Mouse (Mus musculus) midbrain, embryonic 12.5 days (tissue): ENCODE data around the gene Atpaf2. TPM values are rescaled to one million over a fixed set of nuclear protein-coding genes. Genes with fewer than 3 reads are reported as not detected.
A peak's percentile ranks its signal among the peaks of the same experiment; 100 is the strongest.

Experiments used
- ATAC-seq: fragments of 200-750 bp; cut with Nextera tagmentation; 2 replicates; pipeline ENCODE4 v1.8.0; 2017; ENCODE audit warnings: low read depth, moderate TSS enrichment, moderate library complexity; ENCODE audit not compliant: low FRiP score
- H3K27ac ChIP-seq: fragments of 300-500 bp; sonication (generic); replicated peaks from 2 replicates; pipeline ENCODE4 v1.5.1; 2016; ENCODE audit warnings: mild to moderate bottlenecking
- H3K27me3 ChIP-seq: fragments of 300-500 bp; sonication (generic); 2 replicates; pipeline ENCODE4 v1.6.1; 2016; ENCODE audit warnings: mild to moderate bottlenecking
- H3K36me3 ChIP-seq: fragments of 300-500 bp; sonication (generic); 2 replicates; pipeline ENCODE4 v1.6.1; 2016
- H3K4me1 ChIP-seq: fragments of 300-500 bp; sonication (generic); 2 replicates; pipeline ENCODE4 v1.6.1; 2016
- H3K4me2 ChIP-seq: fragments of 300-500 bp; sonication (generic); replicated peaks from 2 replicates; pipeline ENCODE4 v1.6.1; 2016; ENCODE audit warnings: mild to moderate bottlenecking, moderate library complexity
- H3K4me3 ChIP-seq: fragments of 300-500 bp; sonication (generic); 2 replicates; pipeline ENCODE4 v1.5.1; 2016; ENCODE audit warnings: mild to moderate bottlenecking
- H3K9ac ChIP-seq: fragments of 300-500 bp; sonication (generic); replicated peaks from 2 replicates; pipeline ENCODE4 v1.6.1; 2016; ENCODE audit warnings: mild to moderate bottlenecking, moderate library complexity
- H3K9me3 ChIP-seq: fragments of 300-500 bp; sonication (generic); 2 replicates; pipeline ENCODE4 v1.6.1; 2016; ENCODE audit warnings: mild to moderate bottlenecking
- WGBS: fragments of 180-500 bp; shearing (Covaris S2); methylation state at CpG from one replicate; pipeline ENCODE4 v1.1.7; 2016; 5-methylcytosine and 5-hydroxymethylcytosine counted together
- polyA plus RNA-seq: library from polyadenylated mRNA; unstranded; fragments of >200 nt; fragmentation: Nextera tagmentation; extraction: Ambion mirVana; gene quantifications from 2 replicates; pipeline ENCODE4 v1.2.1, GENCODE M21; 2016

The Atpaf2 gene
- polyA plus RNA-seq, 1 experiment from 2014 or later = 36.8 TPM

DNA sequence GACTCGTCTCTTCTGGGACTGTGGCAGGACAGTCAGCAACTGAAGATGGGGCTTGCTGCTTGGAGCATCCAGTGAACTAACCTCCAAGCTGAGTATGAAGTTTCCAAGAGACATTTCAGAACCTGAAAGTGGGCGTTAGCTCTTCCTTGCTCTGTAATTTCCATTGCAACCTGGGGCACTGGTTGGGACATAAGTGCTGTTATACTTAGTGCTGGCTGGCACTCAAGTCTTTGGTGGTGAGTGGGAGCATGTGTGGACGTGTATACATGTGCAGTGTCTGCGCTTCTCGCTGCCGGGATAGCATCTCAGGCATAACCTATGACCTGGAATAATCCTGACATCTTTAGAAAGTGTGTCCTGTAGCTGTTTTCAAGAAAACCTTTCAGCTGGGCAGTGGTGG, 26.9 kb downstream of the Atpaf2 start:
- Histone ChIP-seq H3K27me3 (no peaks in the 10 kb centered on the region), H3K9me3 (no peaks in the 10 kb centered on the region), H3K4me2 (no peak overlapping the region), H3K9ac (no peak overlapping the region), H3K27ac (no peak overlapping the region), H3K36me3 (no peaks in the 10 kb centered on the region), H3K4me1 (no peaks in the 10 kb centered on the region), H3K4me3 (no peak overlapping the region)
- WGBS = 86% methylated on average over 6 of the region's 6 CpGs
- no peak for ATAC-seq

DNA sequence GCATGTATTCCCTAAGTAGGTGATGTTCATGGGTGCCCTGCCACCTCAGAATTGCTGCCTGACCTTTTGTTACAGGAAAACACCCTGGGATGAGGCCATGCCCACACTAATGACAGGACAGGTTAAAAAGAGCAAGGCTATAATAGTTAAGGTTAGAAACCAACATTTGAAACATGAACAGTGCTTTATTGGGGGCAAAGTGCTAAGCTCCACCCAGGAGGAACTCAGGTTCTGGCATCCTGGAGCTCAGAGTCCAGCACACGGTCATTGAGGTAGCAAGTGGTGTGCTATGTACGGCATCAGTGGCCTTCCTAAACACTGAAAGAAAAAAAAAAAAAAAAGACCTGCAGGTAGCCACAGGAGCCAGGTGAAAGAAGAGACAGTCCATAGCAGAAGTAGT, 30.3 kb downstream of the Atpaf2 start:
- no peaks in the 10 kb centered on the region for H3K36me3 ChIP-seq
- no peak overlapping the region for H3K27ac ChIP-seq
- no peak overlapping the region for H3K9ac ChIP-seq
- 91% methylated on average over 2 of the region's 2 CpGs for WGBS
- no peak overlapping the region for H3K4me2 ChIP-seq
- ATAC-seq = no peak
- H3K9me3 ChIP-seq = no peaks in the 10 kb centered on the region
- no peaks in the 10 kb centered on the region for H3K27me3 ChIP-seq
- peaks cover 15% of the 10 kb centered on the region for H3K4me1 ChIP-seq
- H3K4me3 ChIP-seq = no peak overlapping the region

DNA sequence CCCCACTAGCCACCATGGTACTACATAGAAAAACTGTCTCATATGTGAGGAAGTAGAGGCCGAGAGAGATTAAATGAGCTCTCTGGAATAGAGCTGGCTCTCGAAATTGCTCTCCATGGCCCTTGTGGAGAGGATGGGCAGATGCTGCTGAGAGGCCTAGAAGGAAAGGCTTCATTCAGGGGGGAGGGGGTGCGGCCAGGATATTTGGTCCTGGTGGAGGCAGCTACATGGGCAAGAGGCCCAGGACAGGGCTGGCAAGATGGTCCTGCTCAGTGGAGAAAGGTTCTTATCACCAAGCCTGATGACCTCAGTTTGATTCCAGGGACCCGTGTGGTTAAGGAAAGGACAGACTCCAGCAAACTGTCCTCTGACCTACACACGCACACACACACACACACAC, 32.3 kb downstream of the Atpaf2 start:
- peak overlapping the region; percentile 84 for H3K27ac ChIP-seq
- no peaks in the 10 kb centered on the region for H3K27me3 ChIP-seq
- no peak for ATAC-seq
- H3K4me1 ChIP-seq = peaks cover 15% of the 10 kb centered on the region
- no peak overlapping the region for H3K9ac ChIP-seq
- no peaks in the 10 kb centered on the region for H3K36me3 ChIP-seq
- 86% methylated on average over 5 of the region's 5 CpGs for WGBS
- H3K4me3 ChIP-seq = no peak overlapping the region
- H3K4me2 ChIP-seq = no peak overlapping the region
- no peaks in the 10 kb centered on the region for H3K9me3 ChIP-seq

DNA sequence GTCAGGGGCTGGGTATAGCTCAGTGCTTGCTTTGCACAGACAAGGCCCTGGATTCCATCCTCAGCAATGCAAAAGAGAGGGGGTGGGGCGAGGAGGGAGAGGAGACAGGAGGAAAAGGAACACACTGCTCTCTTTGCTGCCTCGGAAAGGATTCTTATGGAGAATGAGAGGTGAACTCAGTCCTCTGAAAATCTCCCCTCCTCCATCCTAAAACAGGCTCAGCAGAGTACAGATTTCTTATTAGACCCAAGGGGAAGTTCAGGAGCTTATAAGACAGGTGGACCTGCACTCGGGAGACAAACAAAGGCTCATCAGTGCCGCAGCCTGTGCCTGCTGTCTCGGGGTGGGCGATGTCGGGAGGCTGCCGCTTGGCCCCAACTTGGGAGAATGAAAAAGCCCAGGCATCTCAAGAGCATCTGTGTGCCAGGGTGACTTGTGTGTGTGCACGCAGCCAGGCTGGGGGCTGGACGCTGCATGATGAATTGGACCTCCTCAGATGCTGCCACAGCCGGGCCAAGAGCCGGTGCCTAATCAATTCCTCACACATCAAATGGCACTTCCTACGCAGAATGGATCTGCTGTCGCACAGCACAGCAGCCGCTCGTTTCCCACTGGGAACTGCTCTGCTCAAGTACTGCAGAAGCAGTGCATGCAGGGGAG, 33.4 kb downstream of the Atpaf2 start:
- WGBS = 7% methylated on average over 16 of the region's 16 CpGs
- peak overlapping the region; percentile 53 for H3K4me2 ChIP-seq

DNA sequence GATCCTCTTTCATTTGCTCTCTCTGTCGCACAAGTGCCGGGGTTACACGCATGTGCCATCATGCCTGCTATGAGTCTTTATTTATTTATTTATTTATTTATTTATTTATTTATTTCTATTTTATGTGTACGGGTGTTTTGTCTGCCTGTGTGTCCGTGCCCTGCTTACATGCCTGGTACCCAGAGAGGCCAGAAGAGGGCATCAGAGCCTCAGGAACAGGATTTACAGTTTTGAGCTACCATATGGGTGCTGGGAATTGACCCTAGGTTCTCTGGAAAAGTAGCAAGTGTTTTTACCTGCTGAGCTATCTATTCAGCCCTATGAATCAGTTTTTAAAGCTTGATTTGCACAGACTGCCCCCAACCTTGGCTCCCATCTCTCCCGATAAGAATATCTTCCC, 34.7 kb downstream of the Atpaf2 start:
- Histone ChIP-seq H3K9ac (no peak overlapping the region), H3K9me3 (no peaks in the 10 kb centered on the region), H3K4me2 (no peak overlapping the region), H3K27me3 (no peaks in the 10 kb centered on the region), H3K36me3 (no peaks in the 10 kb centered on the region), H3K27ac (no peak overlapping the region), H3K4me3 (no peak overlapping the region), H3K4me1 (peaks cover 15% of the 10 kb centered on the region)
- WGBS = 87% methylated on average over 6 of the region's 6 CpGs
- no peak for ATAC-seq

More for the DNA sequence above, 33.4 kb downstream of the Atpaf2 start:
- peak; percentile 38; the same call in 1 of the 2 replicates for ATAC-seq
- Histone ChIP-seq H3K27ac (peak overlapping the region; percentile 84), H3K4me3 (peak overlapping the region; percentile 21), H3K36me3 (no peaks in the 10 kb centered on the region), H3K27me3 (no peaks in the 10 kb centered on the region), H3K4me1 (peaks cover 15% of the 10 kb centered on the region), H3K9me3 (no peaks in the 10 kb centered on the region), H3K9ac (peak overlapping the region; percentile 49)

DNA sequence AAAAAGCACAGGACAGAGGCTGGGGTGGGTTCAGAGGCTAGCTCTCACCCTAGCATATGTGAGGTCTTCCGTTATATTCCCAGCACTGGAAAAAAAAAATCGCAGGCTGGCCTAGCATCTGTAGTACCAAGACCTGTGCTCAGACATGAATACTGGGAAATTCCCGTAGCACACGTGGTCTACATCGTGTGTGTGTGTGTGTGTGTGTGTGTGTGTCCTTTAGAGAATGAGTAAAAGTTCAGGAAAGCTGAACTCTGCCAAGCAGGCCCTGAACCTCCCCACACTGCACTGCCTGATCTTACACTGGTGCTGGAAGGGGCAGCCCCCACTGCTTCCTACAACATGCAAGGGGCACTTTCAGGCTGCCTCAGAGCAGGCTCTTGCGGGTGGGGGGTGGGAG, 43.8 kb downstream of the Atpaf2 start:
- H3K4me2 ChIP-seq = no peak overlapping the region
- 90% methylated on average over 6 of the region's 6 CpGs for WGBS

DNA sequence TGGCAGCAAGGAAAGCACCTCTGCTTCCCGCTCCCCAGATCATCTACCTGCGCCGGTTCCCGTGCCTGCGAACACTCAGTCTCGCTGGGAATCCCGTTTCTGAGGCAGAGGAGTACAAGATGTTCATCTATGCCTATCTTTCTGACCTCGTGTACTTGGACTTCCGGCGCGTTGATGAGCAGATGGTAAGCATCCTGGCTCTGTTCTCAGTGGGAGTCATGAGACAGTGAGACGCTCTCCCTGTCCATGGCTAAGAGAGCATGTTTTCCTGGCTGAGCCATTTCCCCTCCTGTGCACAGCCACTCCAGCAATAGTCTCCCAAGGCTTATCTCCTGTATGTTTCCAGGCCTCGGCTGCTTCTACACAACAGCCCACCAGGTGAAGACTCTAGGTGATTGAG, 47.8 kb downstream of the Atpaf2 start:
- Histone ChIP-seq H3K9ac (no peak overlapping the region), H3K4me3 (no peak overlapping the region), H3K4me1 (peaks cover 6% of the 10 kb centered on the region), H3K9me3 (no peaks in the 10 kb centered on the region), H3K4me2 (no peak overlapping the region), H3K36me3 (no peaks in the 10 kb centered on the region), H3K27ac (no peak overlapping the region), H3K27me3 (no peaks in the 10 kb centered on the region)
- 90% methylated on average over 13 of the region's 13 CpGs for WGBS
- ATAC-seq = no peak

More for the DNA sequence above, 43.8 kb downstream of the Atpaf2 start:
- no peaks in the 10 kb centered on the region for H3K9me3 ChIP-seq
- H3K27me3 ChIP-seq = no peaks in the 10 kb centered on the region
- H3K36me3 ChIP-seq = no peaks in the 10 kb centered on the region
- no peak overlapping the region for H3K27ac ChIP-seq
- no peak overlapping the region for H3K9ac ChIP-seq
- no peak overlapping the region for H3K4me3 ChIP-seq
- no peak for ATAC-seq
- H3K4me1 ChIP-seq = no peaks in the 10 kb centered on the region

DNA sequence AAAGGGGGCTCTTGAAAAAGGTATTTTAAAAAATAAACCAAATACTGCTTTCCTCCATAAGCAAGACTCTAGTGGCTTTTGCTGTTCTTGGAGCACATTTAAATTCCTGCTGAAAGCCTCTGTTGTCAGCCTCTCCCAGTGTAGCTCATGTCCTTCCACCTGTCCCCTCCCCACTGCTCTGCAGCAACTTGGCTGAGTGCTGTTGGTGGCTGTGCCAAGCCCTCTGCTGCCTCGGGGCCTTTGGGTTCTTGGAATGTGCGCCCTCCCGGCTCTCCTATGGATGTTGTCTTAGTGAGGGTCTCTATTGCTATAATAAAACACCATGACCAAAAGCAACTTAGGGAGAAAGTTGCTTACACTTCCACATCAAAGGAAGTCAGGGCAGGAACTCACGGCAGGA, 48.8 kb downstream of the Atpaf2 start:
- H3K27ac ChIP-seq = no peak overlapping the region
- H3K4me3 ChIP-seq = no peak overlapping the region
- no peaks in the 10 kb centered on the region for H3K27me3 ChIP-seq
- no peak for ATAC-seq
- no peaks in the 10 kb centered on the region for H3K9me3 ChIP-seq
- no peak overlapping the region for H3K4me2 ChIP-seq
- no peaks in the 10 kb centered on the region for H3K36me3 ChIP-seq
- 74% methylated on average over 4 of the region's 4 CpGs for WGBS
- H3K4me1 ChIP-seq = peaks cover 6% of the 10 kb centered on the region
- no peak overlapping the region for H3K9ac ChIP-seq

DNA sequence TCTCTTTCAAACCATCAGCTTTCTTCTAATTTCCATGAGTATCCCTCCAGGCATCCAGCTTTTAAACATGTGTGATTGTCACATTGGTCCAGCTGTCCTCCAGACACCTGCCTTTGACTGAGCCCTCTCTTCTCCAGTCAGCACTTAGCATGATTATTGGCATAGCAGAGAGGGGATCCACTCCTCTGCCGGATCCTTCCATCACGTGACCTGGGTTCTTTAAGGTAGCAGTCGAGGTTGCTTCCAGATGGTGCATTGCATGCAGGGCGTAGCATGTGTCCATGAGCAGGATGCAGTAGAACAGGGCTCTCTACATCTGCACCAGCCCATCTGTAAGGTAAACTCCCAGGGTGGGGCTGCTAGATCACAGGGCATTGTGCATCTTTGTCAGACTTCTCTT, 49.3 kb downstream of the Atpaf2 start:
- Histone ChIP-seq H3K9me3 (no peaks in the 10 kb centered on the region), H3K9ac (no peak overlapping the region), H3K27ac (no peak overlapping the region), H3K4me1 (peaks cover 6% of the 10 kb centered on the region), H3K27me3 (no peaks in the 10 kb centered on the region), H3K36me3 (no peaks in the 10 kb centered on the region), H3K4me2 (no peak overlapping the region), H3K4me3 (no peak overlapping the region)
- 76% methylated on average over 4 of the region's 4 CpGs for WGBS
- ATAC-seq = no peak

DNA sequence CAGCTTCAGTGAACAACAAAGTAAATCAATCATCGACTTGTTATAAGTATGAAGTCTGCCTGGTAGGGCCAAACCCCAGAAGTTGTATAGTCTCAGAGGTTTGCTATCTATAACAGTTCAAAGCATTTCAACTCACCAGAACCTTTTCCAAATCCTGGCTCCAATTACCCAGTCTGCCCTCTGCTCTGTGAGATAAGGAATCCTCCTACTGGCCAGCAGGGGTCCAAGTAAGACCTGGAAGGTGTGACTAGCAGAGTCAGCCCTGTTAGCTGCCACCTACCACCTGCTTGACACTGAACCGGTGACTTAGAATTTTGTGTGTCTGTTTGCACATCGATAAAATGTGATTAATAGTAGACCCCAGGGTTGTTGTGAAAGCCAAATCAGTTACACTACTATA, 51.0 kb downstream of the Atpaf2 start:
- H3K27ac ChIP-seq = no peak overlapping the region
- WGBS = 82% methylated on average over 3 of the region's 3 CpGs
- H3K9ac ChIP-seq = no peak overlapping the region
- no peaks in the 10 kb centered on the region for H3K36me3 ChIP-seq
- no peak overlapping the region for H3K4me3 ChIP-seq
- no peak overlapping the region for H3K4me2 ChIP-seq
- peaks cover 6% of the 10 kb centered on the region for H3K4me1 ChIP-seq
- H3K9me3 ChIP-seq = no peaks in the 10 kb centered on the region
- no peaks in the 10 kb centered on the region for H3K27me3 ChIP-seq
- ATAC-seq = no peak

DNA sequence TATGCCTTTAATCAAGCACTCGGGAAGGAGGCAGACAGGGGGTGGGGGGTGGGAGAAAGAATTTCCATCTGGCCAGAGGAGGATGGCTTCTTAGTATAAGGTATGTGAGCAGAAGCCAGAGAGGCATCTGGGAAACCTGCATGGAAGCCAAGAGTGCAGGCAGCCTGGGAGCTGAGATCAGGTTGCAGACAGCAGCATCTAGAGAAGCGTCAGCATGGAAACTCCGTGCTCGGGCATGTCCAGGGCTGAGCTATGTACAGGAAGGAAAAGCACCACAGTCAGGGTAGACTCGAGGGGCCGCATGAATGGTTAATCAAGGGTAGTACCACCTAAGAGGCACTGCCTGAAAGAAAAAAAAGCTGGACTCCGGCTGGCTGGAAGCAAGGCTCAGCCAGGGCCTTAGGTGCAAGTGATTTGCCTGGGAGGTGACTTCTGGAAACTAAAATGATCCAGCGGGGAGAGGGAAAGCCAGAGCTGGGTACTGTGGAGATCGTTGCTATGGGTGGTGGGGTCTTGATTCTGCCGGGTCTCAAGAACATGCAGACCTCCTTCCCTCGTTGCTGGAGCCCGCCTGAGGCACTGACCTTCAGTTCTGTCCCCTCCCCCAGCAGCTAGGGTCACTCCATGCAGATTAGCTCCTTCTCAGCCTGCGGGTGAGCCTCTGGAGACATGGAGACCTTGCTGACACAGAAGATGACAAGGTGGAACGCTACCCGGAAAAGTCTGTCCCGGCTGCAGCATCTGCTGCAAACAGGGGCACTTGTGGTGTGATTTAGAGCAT, 51.8 kb downstream of the Atpaf2 start:
- WGBS = 46% methylated on average over 16 of the region's 16 CpGs
- Histone ChIP-seq H3K9me3 (no peaks in the 10 kb centered on the region), H3K4me1 (peaks cover 6% of the 10 kb centered on the region), H3K4me2 (no peak overlapping the region), H3K36me3 (no peaks in the 10 kb centered on the region), H3K9ac (no peak overlapping the region), H3K27me3 (no peaks in the 10 kb centered on the region), H3K27ac (peak overlapping the region; percentile 7; the same call in 1 of the 2 replicates), H3K4me3 (no peak overlapping the region)
- ATAC-seq = no peak

DNA sequence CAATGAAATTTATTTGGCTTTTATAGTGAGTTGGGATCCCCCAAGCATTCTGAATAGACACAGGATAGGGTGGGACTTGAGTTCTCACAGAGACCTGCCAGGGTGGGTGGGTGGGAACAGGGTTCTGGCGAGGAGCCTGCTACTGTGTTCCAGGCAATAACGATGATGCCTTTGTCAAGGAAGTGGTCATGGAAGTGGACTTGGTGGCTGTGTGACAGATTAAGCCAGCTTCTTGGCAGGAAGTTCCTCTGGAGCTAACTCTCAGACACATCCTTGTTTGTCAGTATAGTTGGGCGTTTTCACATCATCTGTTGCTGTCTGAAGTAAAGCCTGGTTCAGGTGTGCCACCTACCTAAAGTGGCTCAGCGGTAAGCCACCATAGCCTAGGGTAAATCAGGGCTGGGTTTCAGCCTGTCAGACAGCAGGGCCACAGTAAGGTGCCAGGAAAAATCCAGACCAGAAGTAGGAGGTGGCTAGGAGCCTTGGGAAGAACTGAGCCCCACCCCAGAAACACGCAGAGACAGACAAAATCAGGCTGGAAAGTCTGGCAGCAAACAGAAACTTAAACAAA, 57.5 kb downstream of the Atpaf2 start:
- Histone ChIP-seq H3K9me3 (no peaks in the 10 kb centered on the region), H3K27me3 (no peaks in the 10 kb centered on the region), H3K9ac (no peak overlapping the region), H3K4me3 (no peak overlapping the region), H3K4me1 (no peaks in the 10 kb centered on the region), H3K27ac (no peak overlapping the region), H3K36me3 (no peaks in the 10 kb centered on the region), H3K4me2 (no peak overlapping the region)
- ATAC-seq = no peak
- WGBS = 80% methylated on average over 5 of the region's 5 CpGs
